Mouse (Mus musculus) olfactory bulb, adult 2 months (tissue): Measurements from ENCODE around the gene Trim2. TPM values are rescaled to one million over a fixed set of nuclear protein-coding genes. Genes with fewer than 3 reads are reported as not detected.

Source experiments
- H3K27ac ChIP-seq: fragments of 200-500 bp; 2 replicates; pipeline ENCODE4 v1.5.1; 2012; ENCODE audit warnings: low read depth, low read length; ENCODE audit not compliant: insufficient read depth
- H3K4me1 ChIP-seq: fragments of 200-500 bp; 2 replicates; pipeline ENCODE4 v1.6.1; 2012; ENCODE audit warnings: low read length; ENCODE audit not compliant: control insufficient read depth, insufficient read depth
- H3K4me3 ChIP-seq: fragments of 200-500 bp; 2 replicates; pipeline ENCODE4 v1.5.1; 2012; ENCODE audit warnings: mild to moderate bottlenecking, low read depth, low read length, moderate library complexity; ENCODE audit not compliant: insufficient read depth
- CTCF ChIP-seq: fragments of 200-500 bp; IDR thresholded peaks from 2 replicates; pipeline ENCODE4 v1.5.1; 2012; ENCODE audit warnings: low read depth, mild to moderate bottlenecking, low read length, moderate library complexity; ENCODE audit not compliant: insufficient read depth
- POLR2A ChIP-seq: fragments of 200-500 bp; IDR thresholded peaks from 2 replicates; pipeline ENCODE4 v1.6.1; 2012; ENCODE audit warnings: mild to moderate bottlenecking, low read depth, low read length, moderate library complexity; ENCODE audit not compliant: insufficient read depth
- WGBS: fragments of 180-500 bp; shearing (Covaris S2); methylation state at CpG from one replicate; pipeline ENCODE4 v1.1.7; 2018; 5-methylcytosine and 5-hydroxymethylcytosine counted together
- polyA plus RNA-seq: library from polyadenylated mRNA; stranded (reverse); fragments of >200 nt; gene quantifications from 2 replicates; pipeline ENCODE4 v1.2.4, GENCODE M21; 2012; ENCODE audit warnings: low replicate concordance; ENCODE audit not compliant: missing spikeins, insufficient read depth, insufficient read length

Gene Trim2
- polyA plus RNA-seq, 1 experiment: not detected

DNA sequence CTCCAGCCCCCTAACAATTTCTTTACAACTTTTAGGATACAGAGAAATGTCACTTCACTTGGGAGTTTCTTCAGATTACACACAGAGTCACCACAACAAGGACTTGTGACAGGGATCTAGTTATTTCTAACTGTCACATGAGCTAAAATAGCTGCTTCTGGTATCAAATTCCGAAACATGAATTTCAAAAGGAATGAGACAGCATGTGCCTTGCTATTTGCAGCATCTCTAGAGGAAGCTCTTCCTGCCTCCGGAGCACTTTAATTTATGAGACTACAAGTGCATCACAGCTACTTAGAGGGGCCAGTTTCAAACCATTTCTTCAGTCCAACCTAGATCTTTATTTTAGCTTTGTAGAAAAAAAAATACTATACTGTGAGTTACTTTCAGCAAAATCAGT, 179.2 kb downstream of the Trim2 start:
- Histone ChIP-seq H3K27ac (no peak overlapping the region), H3K4me3 (no peak overlapping the region), H3K4me1 (no peaks in the 10 kb centered on the region)
- TF ChIP-seq CTCF (no peak), POLR2A (no peak)
- 87% methylated on average over 2 of the region's 2 CpGs for WGBS

DNA sequence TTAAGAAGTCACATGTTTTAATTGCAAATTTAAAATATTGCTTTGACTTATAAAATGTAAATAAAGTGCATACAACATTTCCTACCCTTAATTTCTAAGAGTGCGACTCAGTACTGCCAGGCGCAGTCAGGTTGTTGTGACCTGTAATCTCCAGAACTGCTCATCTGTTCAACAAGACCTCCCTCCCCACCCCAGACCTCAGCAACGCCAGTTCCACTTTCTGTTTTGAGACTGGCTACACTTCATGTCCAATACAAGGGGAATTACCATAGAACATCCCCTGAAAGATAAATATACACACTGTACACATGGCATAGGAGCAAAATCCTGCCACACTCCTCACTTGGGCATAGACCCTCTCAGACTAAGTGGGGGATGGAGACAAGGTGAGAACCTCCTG, 180.0 kb downstream of the Trim2 start:
- H3K4me3 ChIP-seq: no peak overlapping the region
- WGBS: 94% methylated on average over 3 of the region's 3 CpGs
- H3K4me1 ChIP-seq: no peaks in the 10 kb centered on the region
- no peak overlapping the region for H3K27ac ChIP-seq
- TF ChIP-seq POLR2A (no peak), CTCF (no peak)

DNA sequence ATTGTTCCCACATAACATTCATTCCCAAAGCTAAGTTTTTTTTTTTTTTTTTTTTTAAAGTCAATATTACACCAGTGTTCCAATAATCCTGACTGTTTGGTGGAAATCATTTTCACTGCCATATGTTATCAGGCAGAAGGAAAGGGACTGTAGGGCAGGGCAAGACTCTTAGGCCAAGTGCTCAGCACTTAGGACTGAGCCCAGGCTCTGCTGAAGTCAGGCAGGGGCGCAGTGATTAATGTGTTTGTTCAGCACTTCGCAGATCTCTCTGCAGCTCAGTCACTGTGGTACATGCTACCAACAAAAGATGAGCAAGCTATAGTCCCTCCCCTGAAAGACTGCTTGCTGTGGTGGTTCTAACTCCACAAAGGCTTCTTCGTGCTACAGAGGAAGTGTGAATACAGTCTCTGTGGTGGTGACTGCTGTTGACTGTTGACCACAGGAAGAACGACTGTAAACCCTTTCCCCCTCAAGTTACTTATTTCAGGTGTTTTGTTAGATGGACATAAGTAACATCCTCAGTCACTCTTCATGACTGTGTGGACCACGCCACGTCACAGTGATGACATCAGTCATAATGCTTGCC, 180.9 kb downstream of the Trim2 start:
- WGBS: 83% methylated on average over 6 of the region's 6 CpGs

DNA sequence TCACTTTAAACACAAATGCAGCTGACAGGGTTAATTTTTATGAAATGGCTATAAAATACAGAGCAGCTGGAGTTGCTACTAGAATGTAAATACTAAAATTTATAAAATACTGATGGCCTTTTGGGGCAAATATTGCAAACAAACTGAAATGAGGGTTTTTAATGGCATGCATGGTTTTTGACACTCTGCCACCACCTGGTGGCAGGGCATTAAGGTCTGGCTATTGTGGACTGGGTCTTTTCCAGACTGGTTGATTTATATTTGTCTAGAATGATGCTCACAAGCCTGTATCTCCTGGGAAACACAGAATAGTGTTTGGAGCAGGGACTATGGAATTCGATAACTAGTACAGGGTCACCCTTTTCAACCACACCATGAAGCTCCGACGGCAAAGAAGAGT, 183.2 kb downstream of the Trim2 start:
- no peak for TF ChIP-seq CTCF
- TF ChIP-seq POLR2A: no peak
- Histone ChIP-seq H3K4me3 (no peak overlapping the region), H3K4me1 (no peaks in the 10 kb centered on the region), H3K27ac (no peak overlapping the region)
- 70% methylated on average over 3 of the region's 3 CpGs for WGBS

More for the DNA sequence above, 180.9 kb downstream of the Trim2 start:
- TF ChIP-seq POLR2A (no peak), CTCF (no peak)
- H3K27ac ChIP-seq: no peak overlapping the region
- H3K4me3 ChIP-seq: no peak overlapping the region
- H3K4me1 ChIP-seq: no peaks in the 10 kb centered on the region

DNA sequence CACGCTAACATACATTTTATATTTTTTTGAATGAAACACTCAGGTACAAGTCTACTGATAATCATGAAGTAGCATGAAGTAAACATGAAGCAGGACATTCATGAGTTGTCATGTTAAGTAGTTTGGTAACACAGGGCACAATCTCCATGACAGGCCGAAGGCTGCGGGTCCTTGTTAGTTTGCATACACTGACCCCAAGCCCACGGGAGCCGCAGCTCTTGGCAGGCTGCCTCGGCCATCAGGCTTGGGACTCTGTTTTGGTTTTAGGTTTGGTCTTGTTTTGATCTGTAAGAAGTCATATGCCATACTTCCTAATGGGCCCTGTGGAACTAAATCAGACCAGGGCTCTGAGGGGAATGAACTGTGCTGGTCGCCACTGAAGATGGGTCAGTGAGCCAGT, 188.0 kb downstream of the Trim2 start:
- Histone ChIP-seq H3K27ac (no peak overlapping the region), H3K4me3 (no peak overlapping the region), H3K4me1 (no peaks in the 10 kb centered on the region)
- TF ChIP-seq POLR2A (no peak), CTCF (no peak)
- WGBS: 80% methylated on average over 7 of the region's 7 CpGs

DNA sequence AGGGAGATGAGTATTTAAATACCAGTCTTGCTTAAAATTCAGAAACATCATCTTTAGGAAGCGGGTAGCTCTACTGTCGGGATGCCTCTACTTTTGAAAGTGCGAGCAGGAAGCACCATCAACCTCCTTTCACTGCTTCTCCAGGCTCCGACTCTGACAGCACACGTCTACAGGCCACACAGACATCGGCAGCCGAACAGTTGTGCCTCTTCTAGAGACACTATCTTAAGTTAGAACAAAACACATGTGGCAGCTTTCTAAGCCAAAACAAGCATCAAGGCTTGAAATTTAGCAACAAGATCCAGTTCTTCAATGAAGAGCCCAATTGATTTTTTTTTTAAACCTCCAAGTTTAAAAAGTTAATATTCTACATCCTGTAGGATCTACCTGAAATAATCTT, 188.5 kb downstream of the Trim2 start:
- TF ChIP-seq CTCF (no peak), POLR2A (no peak)
- Histone ChIP-seq H3K27ac (no peak overlapping the region), H3K4me3 (no peak overlapping the region), H3K4me1 (no peaks in the 10 kb centered on the region)
- WGBS: 88% methylated on average over 7 of the region's 7 CpGs

Other genes with a start within 250 kb of the Trim2 start
- not detected in 2 replicates for gene Mnd1, start 151.1 kb downstream of the Trim2 start, polyA plus RNA-seq
- not detected in 2 replicates for gene Gm6525, start 132.8 kb downstream of the Trim2 start, polyA plus RNA-seq
- not detected in 2 replicates for gene Fhdc1, start 173.6 kb upstream of the Trim2 start, polyA plus RNA-seq